Mouse (Mus musculus) kidney, postnatal 0 days (tissue): ENCODE results near the gene Sacs. TPM values are rescaled to one million over a fixed set of nuclear protein-coding genes. Genes with fewer than 3 reads are reported as not detected.

Source experiments
- ATAC-seq: fragments of 200-750 bp; cut with Nextera tagmentation; replicated peaks from 2 replicates; pipeline ENCODE4 v1.8.0; 2017; ENCODE audit warnings: low read depth, moderate number of reproducible peaks, moderate TSS enrichment, moderate library complexity; ENCODE audit not compliant: low FRiP score
- DNase-seq: peaks from one replicate; pipeline ENCODE4 v3.0.0-alpha.2; 2016; ENCODE audit warnings: low spot score
- H3K27ac ChIP-seq: fragments of 300-500 bp; sonication (generic); 2 replicates; pipeline ENCODE4 v1.5.1; 2014; ENCODE audit warnings: mild to moderate bottlenecking
- H3K27me3 ChIP-seq: fragments of 300-500 bp; sonication (generic); 2 replicates; pipeline ENCODE4 v1.6.1; 2014; ENCODE audit warnings: low read length, mixed read lengths; ENCODE audit not compliant: insufficient read depth
- H3K36me3 ChIP-seq: fragments of 300-500 bp; sonication (generic); 2 replicates; pipeline ENCODE4 v1.6.1; 2014; ENCODE audit warnings: low read length, mixed read lengths; ENCODE audit not compliant: insufficient read depth
- H3K4me1 ChIP-seq: fragments of 300-500 bp; sonication (generic); replicated peaks from 2 replicates; pipeline ENCODE4 v1.6.1; 2014; ENCODE audit warnings: antibody characterized with exemption, low read length, mixed read lengths; ENCODE audit not compliant: insufficient read depth
- H3K4me2 ChIP-seq: fragments of 300-500 bp; sonication (generic); 2 replicates; pipeline ENCODE4 v1.6.1; 2014; ENCODE audit warnings: mild to moderate bottlenecking, low read length, moderate library complexity, mixed read lengths
- H3K4me3 ChIP-seq: fragments of 300-500 bp; sonication (generic); replicated peaks from 2 replicates; pipeline ENCODE4 v1.5.1; 2014; ENCODE audit warnings: low read depth, low read length
- H3K9ac ChIP-seq: fragments of 300-500 bp; sonication (generic); 2 replicates; pipeline ENCODE4 v1.6.1; 2014; ENCODE audit warnings: low read depth, low read length
- H3K9me3 ChIP-seq: fragments of 300-500 bp; sonication (generic); replicated peaks from 2 replicates; pipeline ENCODE4 v1.6.1; 2016; ENCODE audit warnings: low read length, inconsistent platforms, mixed read lengths
- CTCF ChIP-seq: IDR thresholded peaks from 2 replicates; pipeline ENCODE4 v1.5.1; 2016; ENCODE audit warnings: antibody characterized with exemption, low read depth, mild to moderate bottlenecking, moderate library complexity
- WGBS: fragments of 180-500 bp; shearing (Covaris S2); extraction: QIAGEN DNeasy Blood & Tissue Kit; methylation state at CpG from one replicate; pipeline ENCODE4 v1.1.7; 2014; 5-methylcytosine and 5-hydroxymethylcytosine counted together
- polyA plus RNA-seq: library from polyadenylated mRNA; unstranded; fragments of >200 nt; fragmentation: Nextera tagmentation; extraction: Ambion mirVana; gene quantifications from 2 replicates; pipeline ENCODE4 v1.2.1, GENCODE M21; 2015

Gene Sacs
- polyA plus RNA-seq, 1 experiment from 2014 or later, result 1.2 TPM

- no peak for ATAC-seq
- H3K9me3 ChIP-seq, result no peaks in the 10 kb centered on the region
- H3K4me3 ChIP-seq, result no peak overlapping the region
- H3K9ac ChIP-seq, result no peak overlapping the region
- WGBS, result 85% methylated on average over 4 of the region's 4 CpGs
- H3K27ac ChIP-seq, result no peak overlapping the region
- no peaks in the 10 kb centered on the region for H3K4me1 ChIP-seq
- H3K36me3 ChIP-seq, result 0 out of 2 replicates have a peak, but pooled peaks cover 6% of the 10 kb centered on the region
- no peak overlapping the region for H3K4me2 ChIP-seq
- TF ChIP-seq CTCF, result no peak
- no peaks in the 10 kb centered on the region for H3K27me3 ChIP-seq
- DNase-seq, result no peak
These were observed 56.2 kb downstream of the Sacs start for GRCm38 (mm10) chr14:61194416-61194815.

DNA sequence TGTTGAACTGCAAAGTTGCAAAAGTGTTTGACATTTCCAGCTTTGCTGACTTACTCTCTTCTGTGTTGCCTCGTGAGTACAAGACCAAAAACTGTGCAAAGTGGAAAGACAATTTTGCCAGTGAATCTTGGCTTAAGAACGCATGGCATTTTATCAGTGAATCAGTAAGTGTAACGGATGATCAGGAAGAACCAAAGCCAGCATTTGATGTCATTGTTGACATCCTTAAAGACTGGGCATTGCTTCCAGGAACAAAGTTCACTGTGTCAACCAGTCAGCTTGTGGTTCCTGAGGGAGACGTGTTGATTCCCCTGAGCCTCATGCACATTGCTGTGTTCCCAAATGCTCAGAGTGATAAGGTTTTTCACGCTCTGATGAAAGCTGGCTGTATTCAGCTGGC, 71.9 kb downstream of the Sacs start:
- Histone ChIP-seq H3K36me3 (0 out of 2 replicates have a peak, but pooled peaks cover 5% of the 10 kb centered on the region), H3K4me1 (no peaks in the 10 kb centered on the region), H3K9ac (no peak overlapping the region), H3K27me3 (no peaks in the 10 kb centered on the region), H3K4me3 (no peak overlapping the region), H3K4me2 (no peak overlapping the region), H3K9me3 (no peaks in the 10 kb centered on the region), H3K27ac (no peak overlapping the region)
- TF ChIP-seq CTCF, result no peak
- DNase-seq (no peak), ATAC-seq (no peak)
- 92% methylated on average over 5 of the region's 5 CpGs for WGBS

- Histone ChIP-seq H3K4me2 (no peak overlapping the region), H3K36me3 (no peaks in the 10 kb centered on the region), H3K9me3 (no peaks in the 10 kb centered on the region), H3K4me1 (no peaks in the 10 kb centered on the region), H3K4me3 (no peak overlapping the region), H3K27ac (no peak overlapping the region), H3K27me3 (no peaks in the 10 kb centered on the region), H3K9ac (no peak overlapping the region)
- 83% methylated on average over 6 of the region's 6 CpGs for WGBS
- ATAC-seq (no peak), DNase-seq (no peak)
- TF ChIP-seq CTCF, result no peak
These were observed 73.5 kb downstream of the Sacs start for GRCm38 (mm10) chr14:61211754-61212153.

GRCm38 (mm10) chr14:61221166-61221565, 82.9 kb downstream of the Sacs start:
- DNase-seq, result no peak
- TF ChIP-seq CTCF, result no peak
- 77% methylated on average over 5 of the region's 5 CpGs for WGBS

DNA sequence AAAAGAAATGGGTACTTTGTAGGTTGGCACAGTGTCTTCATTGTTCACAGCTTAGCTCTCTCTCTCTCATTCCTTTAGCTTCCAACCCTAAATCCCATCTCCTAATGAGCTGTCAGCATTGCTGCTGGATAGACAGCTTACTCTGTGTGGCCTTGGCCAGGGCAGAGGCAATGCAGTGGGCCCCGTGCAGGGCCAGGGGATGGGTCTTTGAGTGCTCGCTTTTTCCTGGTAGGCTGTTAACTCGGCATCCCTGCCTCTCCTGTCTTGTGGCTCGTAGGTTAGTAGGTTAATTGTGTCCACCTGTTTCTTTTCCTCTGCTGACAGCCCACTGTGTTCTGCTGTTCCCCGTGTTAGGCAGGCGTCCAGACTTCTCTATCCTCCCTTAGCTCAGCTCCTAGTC, 84.2 kb downstream of the Sacs start:
- Histone ChIP-seq H3K4me1 (no peaks in the 10 kb centered on the region), H3K9me3 (no peaks in the 10 kb centered on the region), H3K27me3 (no peaks in the 10 kb centered on the region), H3K4me3 (no peak overlapping the region), H3K36me3 (no peaks in the 10 kb centered on the region), H3K27ac (no peak overlapping the region), H3K4me2 (no peak overlapping the region), H3K9ac (no peak overlapping the region)
- 24% methylated on average over 6 of the region's 6 CpGs for WGBS
- DNase-seq, result no peak
- no peak for TF ChIP-seq CTCF
- no peak for ATAC-seq

More at GRCm38 (mm10) chr14:61221166-61221565, 82.9 kb downstream of the Sacs start:
- Histone ChIP-seq H3K9me3 (no peaks in the 10 kb centered on the region), H3K27me3 (no peaks in the 10 kb centered on the region), H3K9ac (no peak overlapping the region), H3K36me3 (no peaks in the 10 kb centered on the region), H3K4me1 (no peaks in the 10 kb centered on the region), H3K27ac (no peak overlapping the region), H3K4me2 (no peak overlapping the region), H3K4me3 (no peak overlapping the region)
- no peak for ATAC-seq

DNA sequence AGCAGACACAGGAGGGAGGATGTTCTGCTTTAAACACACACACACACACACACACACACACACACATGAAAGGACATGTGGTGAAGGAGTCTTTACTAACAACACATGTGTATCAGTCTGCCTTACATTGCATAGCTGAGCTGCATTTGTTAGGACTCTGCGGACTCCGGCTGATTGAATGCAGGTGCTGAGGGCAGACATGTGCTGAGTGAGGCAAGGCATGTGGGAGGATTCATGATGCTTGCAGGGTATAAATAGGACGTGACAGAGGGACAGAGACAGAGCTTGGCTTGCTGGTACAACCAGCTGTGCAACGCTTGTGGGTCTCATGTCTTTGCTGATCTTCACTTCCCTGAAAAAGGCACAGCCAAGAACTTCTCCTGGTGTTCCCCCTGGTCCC, 85.5 kb downstream of the Sacs start:
- no peak for DNase-seq
- H3K27ac ChIP-seq, result no peak overlapping the region

DNA sequence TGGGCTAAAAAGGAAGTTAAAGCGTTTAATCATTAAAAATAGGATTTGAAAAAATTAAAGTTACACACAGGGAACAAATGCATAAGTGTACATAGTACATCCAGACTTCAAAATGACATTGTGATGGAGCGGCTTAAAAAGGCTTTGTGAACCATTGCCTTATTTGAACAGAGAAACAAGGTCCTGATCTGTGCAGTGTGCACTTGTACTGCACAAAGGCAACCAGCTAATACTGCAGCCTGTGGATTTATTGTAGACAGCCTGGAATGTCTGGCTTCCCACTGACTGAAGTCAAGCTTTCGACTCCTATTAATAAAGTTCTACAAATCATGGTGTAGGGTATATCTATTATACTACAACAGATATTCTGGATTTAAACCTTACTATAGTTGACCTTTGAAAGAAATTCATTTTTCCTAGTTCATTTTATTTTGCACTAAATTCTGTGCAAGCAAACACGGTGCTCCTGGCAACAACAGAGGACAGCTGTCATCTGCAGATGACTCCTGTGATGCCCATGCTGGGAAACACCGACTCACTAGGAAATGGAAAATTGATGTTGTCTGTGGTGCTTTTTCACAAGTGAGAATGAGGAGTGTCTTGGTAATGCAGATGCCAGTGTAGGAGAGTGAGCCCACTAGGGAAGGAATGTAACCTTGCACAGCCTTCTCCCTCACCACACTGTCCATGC, 86.3 kb downstream of the Sacs start:
- Histone ChIP-seq H3K27me3 (no peaks in the 10 kb centered on the region), H3K4me2 (no peak overlapping the region), H3K27ac (no peak overlapping the region), H3K9ac (no peak overlapping the region), H3K4me3 (no peak overlapping the region), H3K4me1 (no peaks in the 10 kb centered on the region), H3K36me3 (no peaks in the 10 kb centered on the region), H3K9me3 (no peaks in the 10 kb centered on the region)
- 74% methylated on average over 5 of the region's 5 CpGs for WGBS
- no peak for TF ChIP-seq CTCF
- DNase-seq (no peak), ATAC-seq (no peak)

More for the DNA sequence above, 85.5 kb downstream of the Sacs start:
- Histone ChIP-seq H3K36me3 (no peaks in the 10 kb centered on the region), H3K9ac (no peak overlapping the region), H3K4me3 (no peak overlapping the region), H3K9me3 (no peaks in the 10 kb centered on the region), H3K4me2 (no peak overlapping the region), H3K4me1 (no peaks in the 10 kb centered on the region), H3K27me3 (no peaks in the 10 kb centered on the region)
- ATAC-seq, result no peak
- 63% methylated on average over 4 of the region's 4 CpGs for WGBS
- TF ChIP-seq CTCF, result no peak
